In the genomic region with DNA sequence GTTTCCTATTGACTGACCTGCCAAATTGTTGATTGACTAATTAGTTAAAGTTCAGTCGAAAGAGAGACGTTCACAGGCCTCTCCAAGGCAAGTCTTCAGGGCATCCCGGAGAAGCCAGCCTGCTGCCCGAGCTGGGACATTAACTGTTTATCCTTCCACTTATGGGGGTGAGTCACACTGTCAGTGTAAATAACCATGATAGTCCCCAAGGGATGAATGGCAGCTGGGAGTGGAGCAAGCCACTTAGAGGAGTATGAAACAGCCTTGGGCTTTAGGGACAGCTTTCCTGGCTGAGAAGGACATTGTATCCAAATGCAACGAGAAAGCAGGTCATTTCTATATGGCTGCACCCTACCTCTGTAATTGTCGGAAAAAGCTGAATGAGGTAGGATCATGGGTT, we compare ENCODE assay signal across 14 mouse cellular contexts.
DNase-seq lines count a peak whose midpoint lies in the region; ATAC-seq lines count a peak whose summit lies in the region.
"Had no signal": no experiment of that assay in that cellular context is flagged by ENCODE, and none has a peak within 500 bp of the region (broad histone marks: within the 10 kb centered on the region; RNA-seq: fewer than 3 reads in every experiment).

No protein-coding gene starts in this region.

- intact Hi-C loops in left cerebral cortex, postnatal 36 days (cut with DNase I), result no loop called here

- H3K4me1 ChIP-seq in midbrain, embryonic 11.5 days (ENCODE audit: control insufficient read depth, insufficient read depth, low read length), result no peaks in the 10 kb centered on the region
- H3K4me1 ChIP-seq in midbrain, embryonic 10.5 days, result peaks cover 16% of the 10 kb centered on the region
- H3K4me1 ChIP-seq in hindbrain, embryonic 10.5 days (replicated peaks), result peaks cover 22% of the 10 kb centered on the region
- peaks cover 8% of the 10 kb centered on the region; the same call in 1 of the 2 replicates for H3K4me1 ChIP-seq in midbrain, embryonic 12.5 days
- H3K4me1 ChIP-seq: liver, embryonic 12.5 days; stomach, embryonic 15.5 days had no signal

- H3K9me3 ChIP-seq in midbrain, embryonic 11.5 days (ENCODE audit: control insufficient read depth, low read length), result no peaks in the 10 kb centered on the region
- H3K9me3 ChIP-seq in midbrain, embryonic 10.5 days (replicated peaks), result no peaks in the 10 kb centered on the region
- no peaks in the 10 kb centered on the region for H3K9me3 ChIP-seq in hindbrain, embryonic 10.5 days
- H3K9me3 ChIP-seq in midbrain, embryonic 12.5 days, result no peaks in the 10 kb centered on the region
- H3K9me3 ChIP-seq: liver, embryonic 12.5 days; stomach, embryonic 15.5 days had no signal

- 72% methylated on average over 6 of the region's 6 CpGs for WGBS in midbrain, embryonic 11.5 days
- WGBS in midbrain, embryonic 10.5 days, result 73% methylated on average over 6 of the region's 6 CpGs
- 55% methylated on average over 6 of the region's 6 CpGs for WGBS in hindbrain, embryonic 10.5 days
- 53% methylated on average over 6 of the region's 6 CpGs for WGBS in midbrain, embryonic 12.5 days

- no peak overlapping the region for H3K27ac ChIP-seq in midbrain, embryonic 11.5 days (ENCODE audit: low read depth, low read length)
- no peak overlapping the region for H3K27ac ChIP-seq in midbrain, embryonic 10.5 days (replicated peaks)
- no peak overlapping the region for H3K27ac ChIP-seq in hindbrain, embryonic 10.5 days
- 0 out of 2 replicates have a peak overlapping the region, but pooled peaks have one; percentile 63 for H3K27ac ChIP-seq in midbrain, embryonic 12.5 days (replicated peaks)
- H3K27ac ChIP-seq: liver, embryonic 12.5 days; stomach, embryonic 15.5 days had no signal

- DNase-seq in midbrain, embryonic 11.5 days (ENCODE audit: low spot score, missing footprints), result peak; percentile 70
- no peak for DNase-seq in midbrain, embryonic 10.5 days (ENCODE audit: low spot score)
- DNase-seq in hindbrain, embryonic 10.5 days (ENCODE audit: low spot score), result peak; percentile 15
- peak; percentile 71 for DNase-seq in retina, embryonic 14.5 days (ENCODE audit: low spot score)
- DNase-seq in right cerebral cortex, postnatal 10 days (ENCODE audit: low spot score in 2 of 2), result no peak
- no peak for DNase-seq in kidney, adult 8-10 months
- DNase-seq in left cerebral cortex, postnatal 36 days (ENCODE audit: low spot score in 2 of 2), result no peak
- DNase-seq: cerebellum, adult 9-10 months; gastrocnemius, postnatal 36 days had no signal

- peak; percentile 55; the same call in 1 of the 2 replicates for ATAC-seq in midbrain, embryonic 11.5 days (ENCODE audit: low FRiP score)
- ATAC-seq in midbrain, embryonic 12.5 days (ENCODE audit: low FRiP score, low read depth), result peak; percentile 48; the same call in 1 of the 2 replicates
- ATAC-seq: inflammation-experienced regulatory T-cells, adult 6 months; liver, embryonic 12.5 days; lung, postnatal 0 days had no signal

- no peaks in the 10 kb centered on the region for H3K27me3 ChIP-seq in midbrain, embryonic 11.5 days (ENCODE audit: control insufficient read depth, insufficient read depth, low read length)
- no peaks in the 10 kb centered on the region for H3K27me3 ChIP-seq in midbrain, embryonic 10.5 days (ENCODE audit: low read depth, poor library complexity, severe bottlenecking)
- H3K27me3 ChIP-seq in hindbrain, embryonic 10.5 days (ENCODE audit: insufficient read depth, poor library complexity, severe bottlenecking), result no peaks in the 10 kb centered on the region
- H3K27me3 ChIP-seq in midbrain, embryonic 12.5 days, result no peaks in the 10 kb centered on the region
- H3K27me3 ChIP-seq: liver, embryonic 12.5 days; stomach, embryonic 15.5 days had no signal

- no peaks in the 10 kb centered on the region for H3K36me3 ChIP-seq in midbrain, embryonic 11.5 days (ENCODE audit: control insufficient read depth, insufficient read depth, low read length)
- H3K36me3 ChIP-seq in midbrain, embryonic 10.5 days, result no peaks in the 10 kb centered on the region
- no peaks in the 10 kb centered on the region for H3K36me3 ChIP-seq in hindbrain, embryonic 10.5 days
- H3K36me3 ChIP-seq in midbrain, embryonic 12.5 days, result no peaks in the 10 kb centered on the region
- H3K36me3 ChIP-seq: liver, embryonic 12.5 days; stomach, embryonic 15.5 days had no signal

- no peak overlapping the region for H3K9ac ChIP-seq in midbrain, embryonic 11.5 days (ENCODE audit: low read length)
- no peak overlapping the region for H3K9ac ChIP-seq in midbrain, embryonic 12.5 days (replicated peaks)
- H3K9ac ChIP-seq: liver, embryonic 12.5 days; stomach, embryonic 15.5 days had no signal

- no peak overlapping the region for H3K4me2 ChIP-seq in midbrain, embryonic 11.5 days
- H3K4me2 ChIP-seq in midbrain, embryonic 12.5 days (replicated peaks), result no peak overlapping the region; the same call in 1 of the 2 replicates
- H3K4me2 ChIP-seq: liver, embryonic 12.5 days; stomach, embryonic 15.5 days had no signal

- H3K4me3 ChIP-seq in midbrain, embryonic 11.5 days (ENCODE audit: low read depth, low read length), result no peak overlapping the region
- no peak overlapping the region for H3K4me3 ChIP-seq in midbrain, embryonic 10.5 days
- H3K4me3 ChIP-seq in hindbrain, embryonic 10.5 days, result no peak overlapping the region
- no peak overlapping the region for H3K4me3 ChIP-seq in midbrain, embryonic 12.5 days
- H3K4me3 ChIP-seq: liver, embryonic 12.5 days; stomach, embryonic 15.5 days had no signal

Comparison
In these comparisons a context has a peak if more than half of its experiments do, and no peak if none do; other contexts are left out.
1. DNase-seq: peak in midbrain, embryonic 11.5 days (single experiment), hindbrain, embryonic 10.5 days (single experiment) and retina, embryonic 14.5 days (single experiment); none in midbrain, embryonic 10.5 days (single experiment), right cerebral cortex, postnatal 10 days (0 of 2), kidney, adult 8-10 months (0 of 2) and left cerebral cortex, postnatal 36 days (0 of 2).